Mouse (Mus musculus) heart, adult 2 months (tissue): ENCODE results near the gene Toporsl. TPM values are rescaled to one million over a fixed set of nuclear protein-coding genes. Genes with fewer than 3 reads are reported as not detected.

Experiments used
- DNase-seq, 2 experiments: peaks; one replicate each; pipeline ENCODE4 v3.0.0; 2021
- H3K27ac ChIP-seq: fragments of 200-600 bp; 2 replicates; pipeline ENCODE4 v1.8.1; 2022
- H3K27me3 ChIP-seq: fragments of 200-500 bp; 2 replicates; pipeline ENCODE4 v1.6.1; 2012; ENCODE audit warnings: mild to moderate bottlenecking, low read length, inconsistent platforms, mixed read lengths; ENCODE audit not compliant: control insufficient read depth, insufficient read depth
- H3K36me3 ChIP-seq: fragments of 200-500 bp; 2 replicates; pipeline ENCODE4 v1.6.1; 2012; ENCODE audit warnings: low read length, inconsistent platforms; ENCODE audit not compliant: control insufficient read depth, insufficient read depth
- H3K4me1 ChIP-seq: fragments of 200-500 bp; 2 replicates; pipeline ENCODE4 v1.6.1; 2011; ENCODE audit warnings: low read length; ENCODE audit not compliant: control insufficient read depth, insufficient read depth
- H3K4me3 ChIP-seq: fragments of 200-600 bp; 2 replicates; pipeline ENCODE4 v1.8.1; 2022
- H3K79me2 ChIP-seq: fragments of 200-500 bp; replicated peaks from 2 replicates; pipeline ENCODE4 v1.6.1; 2012; ENCODE audit warnings: mild to moderate bottlenecking, inconsistent platforms, low read length, moderate library complexity, mixed read lengths; ENCODE audit not compliant: control insufficient read depth, insufficient read depth
- H3K9ac ChIP-seq: fragments of 200-500 bp; 2 replicates; pipeline ENCODE4 v1.6.1; 2012; ENCODE audit warnings: low read depth, mild to moderate bottlenecking, control low read depth, inconsistent platforms, low read length, mixed read lengths
- CTCF ChIP-seq: fragments of 200-600 bp; IDR thresholded peaks from 2 replicates; pipeline ENCODE4 v1.8.1; 2022; ENCODE audit warnings: antibody characterized with exemption, mild to moderate bottlenecking, moderate library complexity
- EP300 ChIP-seq: fragments of 200-500 bp; IDR thresholded peaks from 2 replicates; pipeline ENCODE4 v1.6.1; 2011; ENCODE audit warnings: low read depth, low read length, control low read depth; ENCODE audit not compliant: insufficient read depth
- POLR2A ChIP-seq: fragments of 200-500 bp; IDR thresholded peaks from 2 replicates; pipeline ENCODE4 v1.6.1; 2011; ENCODE audit warnings: mild to moderate bottlenecking, low read depth, low read length, control low read depth; ENCODE audit not compliant: insufficient read depth
- WGBS: fragments of 180-500 bp; shearing (Covaris S2); methylation state at CpG from one replicate; pipeline ENCODE4 v1.1.7; 2018; 5-methylcytosine and 5-hydroxymethylcytosine counted together
- intact Hi-C: fragments of 180-260 bp; cut with DNase I; formaldehyde crosslinking; loops from one replicate; pipeline ENCODE4 v1.15.1; 2025
- long read RNA-seq: library from polyadenylated mRNA; stranded (forward); transcript quantifications from one replicate; pipeline ENCODE4 v2.0.0, GENCODE M21; 2021
- polyA plus RNA-seq: library from polyadenylated mRNA; depleted of rRNA; stranded (reverse); fragments of >200 nt; gene quantifications from 2 replicates; pipeline ENCODE4 v1.2.3, GENCODE M21; 2012; rRNA removed
- total RNA-seq, 2 experiments: library from RNA; stranded (reverse); gene quantifications; 2 replicates each; pipeline ENCODE4 v1.2.3; 2021

Gene Toporsl
- total RNA-seq (not detected), polyA plus RNA-seq (not detected in 2 replicates)
- long read RNA-seq = 0 reads

DNA sequence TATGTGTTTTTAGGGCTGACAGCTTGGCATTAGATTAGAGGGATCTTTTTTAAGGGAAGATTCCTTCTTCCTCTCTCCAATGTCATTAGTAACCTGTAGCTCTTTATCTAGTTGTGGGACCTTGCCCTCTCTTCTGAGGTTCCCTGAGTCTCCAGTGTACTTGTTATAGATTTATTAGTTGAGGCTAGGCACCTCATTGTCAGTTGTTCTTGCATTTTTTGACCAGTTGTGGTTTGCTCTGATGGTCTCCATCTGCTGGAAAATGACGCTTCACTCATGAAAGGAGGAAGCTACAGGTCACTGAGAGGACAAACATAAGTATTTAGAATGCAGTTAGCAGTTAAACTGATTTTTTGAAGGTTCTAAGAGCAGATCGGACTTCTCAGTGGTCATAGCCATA, at the start of gene Toporsl:
Gene Toporsl (plus strand): TSS at position 348 of the 400 bp plus-strand sequence.
- Histone ChIP-seq H3K9ac (no peak within 1 kb of the TSS), H3K27ac (no peak within 1 kb of the TSS), H3K4me1 (no peaks in the 10 kb centered on the region), H3K4me3 (no peak within 1 kb of the TSS), H3K27me3 (no peaks in the 10 kb centered on the region), H3K79me2 (no peaks in the 10 kb centered on the region), H3K36me3 (no peaks in the 10 kb centered on the region)
- WGBS = 51% methylated on average over 2 of the region's 2 CpGs
- no peak for TF ChIP-seq POLR2A
- no peak for TF ChIP-seq CTCF
- TF ChIP-seq EP300 = no peak
- no peak for DNase-seq
- intact Hi-C loops = no loop called here

DNA sequence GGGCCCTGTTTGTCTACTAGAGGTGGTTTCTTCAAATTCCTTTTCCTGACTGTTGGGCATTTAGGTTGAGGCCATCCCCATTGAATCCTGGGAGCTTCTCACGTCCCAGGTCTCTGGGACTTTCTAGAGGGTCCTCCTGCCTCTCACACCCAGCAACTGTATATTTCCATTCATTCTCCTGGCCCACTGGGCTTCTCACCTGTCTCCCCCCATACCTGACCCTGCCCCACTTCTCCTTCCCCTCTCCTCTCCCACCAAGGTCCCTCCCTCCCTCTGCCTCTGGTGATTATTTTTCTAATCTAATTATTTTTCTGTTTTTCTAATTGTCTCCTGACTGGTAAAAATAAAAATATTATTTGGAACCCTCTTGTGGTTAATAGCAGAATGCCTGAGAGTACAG, 38.4 kb upstream of the Toporsl start:
- DNase-seq = no peak
- 40% methylated on average over 1 of the region's 1 CpGs for WGBS
- H3K9ac ChIP-seq = no peak overlapping the region
- no peak overlapping the region for H3K27ac ChIP-seq
- intact Hi-C loops = no loop called here
- no peaks in the 10 kb centered on the region for H3K4me1 ChIP-seq
- no peak for TF ChIP-seq EP300
- no peak for TF ChIP-seq CTCF
- TF ChIP-seq POLR2A = no peak
- no peak overlapping the region for H3K4me3 ChIP-seq
- no peaks in the 10 kb centered on the region for H3K27me3 ChIP-seq
- H3K79me2 ChIP-seq = no peaks in the 10 kb centered on the region
- no peaks in the 10 kb centered on the region for H3K36me3 ChIP-seq

- WGBS = 43% methylated on average over 1 of the region's 1 CpGs
- no peak for TF ChIP-seq CTCF
- Histone ChIP-seq H3K4me3 (no peak overlapping the region), H3K9ac (no peak overlapping the region), H3K27ac (no peak overlapping the region), H3K36me3 (no peaks in the 10 kb centered on the region), H3K27me3 (no peaks in the 10 kb centered on the region), H3K79me2 (no peaks in the 10 kb centered on the region), H3K4me1 (no peaks in the 10 kb centered on the region)
- intact Hi-C loops = no loop called here
- no peak for DNase-seq
Observed at GRCm38 (mm10) chr4:52558080-52558479, 38.0 kb upstream of the Toporsl start.

GRCm38 (mm10) chr4:52563859-52564258, 32.2 kb upstream of the Toporsl start:
- WGBS = 91% methylated on average over 1 of the region's 1 CpGs

GRCm38 (mm10) chr4:52586194-52586734, 9.8 kb upstream of the Toporsl start:
- Histone ChIP-seq H3K9ac (no peak overlapping the region), H3K4me3 (no peak overlapping the region), H3K36me3 (no peaks in the 10 kb centered on the region), H3K27ac (no peak overlapping the region), H3K79me2 (no peaks in the 10 kb centered on the region), H3K27me3 (no peaks in the 10 kb centered on the region), H3K4me1 (no peaks in the 10 kb centered on the region)
- intact Hi-C loops = no loop called here
- WGBS = 71% methylated on average over 6 of the region's 6 CpGs
- TF ChIP-seq CTCF (no peak), POLR2A (no peak)
- no peak for DNase-seq

More at GRCm38 (mm10) chr4:52563859-52564258, 32.2 kb upstream of the Toporsl start:
- no peaks in the 10 kb centered on the region for H3K36me3 ChIP-seq
- H3K79me2 ChIP-seq = no peaks in the 10 kb centered on the region
- DNase-seq = no peak
- no peak overlapping the region for H3K27ac ChIP-seq
- no peaks in the 10 kb centered on the region for H3K4me1 ChIP-seq
- H3K27me3 ChIP-seq = no peaks in the 10 kb centered on the region
- intact Hi-C loops = no loop called here
- no peak overlapping the region for H3K9ac ChIP-seq
- no peak overlapping the region for H3K4me3 ChIP-seq
- no peak for TF ChIP-seq CTCF
- no peak for TF ChIP-seq POLR2A
- TF ChIP-seq EP300 = no peak

DNA sequence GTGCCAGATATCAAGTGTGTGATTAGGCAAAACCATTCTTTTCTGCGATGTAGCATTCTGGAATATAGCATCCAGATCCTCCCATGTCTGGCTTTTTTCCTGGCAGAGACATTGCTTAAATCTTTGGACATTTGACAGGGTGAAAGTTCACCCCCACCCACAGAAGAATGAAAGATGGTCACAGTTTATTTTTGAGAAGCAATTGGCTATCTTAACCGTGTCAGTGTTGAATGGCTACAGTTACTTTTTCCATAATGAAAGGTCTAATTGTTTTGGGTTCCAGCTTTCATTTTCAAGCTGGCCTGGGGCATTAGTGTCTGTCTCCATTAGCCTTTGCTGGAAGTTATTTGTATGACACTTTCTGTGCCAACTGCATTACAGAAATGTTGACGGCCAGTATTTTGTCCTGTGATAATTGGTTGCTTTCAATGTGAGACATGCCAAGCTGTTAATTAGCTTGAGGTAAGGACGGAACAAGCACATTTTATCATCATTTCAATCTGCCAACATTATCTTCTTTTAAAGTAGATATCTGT, 2.2 kb upstream of the Toporsl start:
- WGBS = 56% methylated on average over 4 of the region's 4 CpGs
- intact Hi-C loops = no loop called here
- no peaks in the 10 kb centered on the region for H3K36me3 ChIP-seq
- no peak overlapping the region for H3K9ac ChIP-seq
- TF ChIP-seq POLR2A (no peak), CTCF (no peak), EP300 (no peak)
- H3K4me1 ChIP-seq = no peaks in the 10 kb centered on the region
- H3K4me3 ChIP-seq = no peak overlapping the region
- DNase-seq = no peak
- no peak overlapping the region for H3K27ac ChIP-seq
- H3K79me2 ChIP-seq = no peaks in the 10 kb centered on the region
- no peaks in the 10 kb centered on the region for H3K27me3 ChIP-seq
